Mouse (Mus musculus): ENCODE measurements at regions not wholly inside any gene's neighbourhood (a gene's known extent, or its start where the extent isn't known, plus 50 kb on each side); places are given as distances from the start of the nearest gene placed in this dataset.

GRCm38 (mm10) chr13:99739420-99739819 lies 161.5 kb downstream of the Cartpt start:
- Histone ChIP-seq H3K36me3 (replicated peaks; ENCODE audit: insufficient read depth, low read length) (no peaks in the 10 kb centered on the region), H3K27me3 (ENCODE audit: insufficient read depth, low read length) (no peaks in the 10 kb centered on the region), H3K4me3 (ENCODE audit: low read depth, low read length) (no peak overlapping the region), H3K27ac (ENCODE audit: low read depth) (no peak overlapping the region), H3K9ac (replicated peaks) (no peak overlapping the region), H3K4me1 (ENCODE audit: insufficient read depth) (no peaks in the 10 kb centered on the region), H3K4me2 (ENCODE audit: low read depth, low read length) (no peak overlapping the region), H3K9me3 (ENCODE audit: low read length) (no peaks in the 10 kb centered on the region)
- DNase-seq (no peak), ATAC-seq (no peak)
- 54% methylated on average over 1 of the region's 1 CpGs for WGBS (ENCODE audit: insufficient replicate concordance)
- TF ChIP-seq EP300 (IDR thresholded peaks at IDR 0.05; ENCODE audit: low read depth), result no peak

DNA sequence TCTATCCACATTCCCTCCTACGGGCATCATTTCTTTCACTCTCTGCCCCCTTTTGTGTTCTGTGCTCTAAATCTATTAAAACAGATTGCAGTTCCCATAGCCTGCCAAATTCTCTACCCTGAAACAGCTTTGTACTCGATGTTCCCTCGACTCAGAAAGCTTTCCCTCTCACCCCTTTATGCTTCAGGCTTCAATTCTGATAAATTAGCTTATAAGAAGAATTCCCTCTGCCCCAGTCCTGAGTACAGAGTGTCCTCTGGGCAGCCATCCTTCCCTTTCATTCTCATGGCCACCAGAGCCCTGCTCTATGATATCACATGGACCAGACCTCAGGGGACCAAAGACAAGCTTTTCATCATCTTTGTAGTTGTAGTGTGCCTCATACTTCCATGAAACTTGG lies 163.6 kb downstream of the Cartpt start:
- Histone ChIP-seq H3K9ac (replicated peaks) (no peak overlapping the region), H3K27me3 (ENCODE audit: insufficient read depth, low read length) (no peaks in the 10 kb centered on the region), H3K4me1 (ENCODE audit: insufficient read depth) (no peaks in the 10 kb centered on the region), H3K27ac (ENCODE audit: low read depth) (no peak overlapping the region), H3K4me3 (ENCODE audit: low read depth, low read length) (no peak overlapping the region), H3K4me2 (ENCODE audit: low read depth, low read length) (no peak overlapping the region), H3K36me3 (replicated peaks; ENCODE audit: insufficient read depth, low read length) (no peaks in the 10 kb centered on the region), H3K9me3 (ENCODE audit: low read length) (no peaks in the 10 kb centered on the region)
- DNase-seq, result no peak
- no peak for TF ChIP-seq CTCF (IDR thresholded peaks at IDR 0.05; ENCODE audit: low read depth)
- TF ChIP-seq EP300 (IDR thresholded peaks at IDR 0.05; ENCODE audit: low read depth), result no peak
- ATAC-seq, result no peak
- WGBS (ENCODE audit: insufficient replicate concordance), result 58% methylated on average over 3 of the region's 3 CpGs

- no peak overlapping the region for H3K27ac ChIP-seq (ENCODE audit: low read depth)
- H3K27me3 ChIP-seq (ENCODE audit: insufficient read depth, low read length), result no peaks in the 10 kb centered on the region
- TF ChIP-seq CTCF (IDR thresholded peaks at IDR 0.05; ENCODE audit: low read depth), result no peak
- no peak for TF ChIP-seq EP300 (IDR thresholded peaks at IDR 0.05; ENCODE audit: low read depth)
- WGBS (ENCODE audit: insufficient replicate concordance), result 56% methylated on average over 5 of the region's 5 CpGs
- DNase-seq (no peak), ATAC-seq (no peak)
- H3K36me3 ChIP-seq (replicated peaks; ENCODE audit: insufficient read depth, low read length), result no peaks in the 10 kb centered on the region
- no peak overlapping the region for H3K4me2 ChIP-seq (ENCODE audit: low read depth, low read length)
- no peaks in the 10 kb centered on the region for H3K9me3 ChIP-seq (ENCODE audit: low read length)
- no peak overlapping the region for H3K4me3 ChIP-seq (ENCODE audit: low read depth, low read length)
- no peak overlapping the region for H3K9ac ChIP-seq (replicated peaks)
- no peaks in the 10 kb centered on the region for H3K4me1 ChIP-seq (ENCODE audit: insufficient read depth)
Observed at GRCm38 (mm10) chr13:99729145-99729544, 171.7 kb downstream of the Cartpt start.

GRCm38 (mm10) chr13:99724245-99724644 lies 176.6 kb downstream of the Cartpt start:
- no peak for TF ChIP-seq EP300 (IDR thresholded peaks at IDR 0.05; ENCODE audit: low read depth)
- TF ChIP-seq CTCF (IDR thresholded peaks at IDR 0.05; ENCODE audit: low read depth), result no peak
- Histone ChIP-seq H3K9ac (replicated peaks) (no peak overlapping the region), H3K36me3 (replicated peaks; ENCODE audit: insufficient read depth, low read length) (no peaks in the 10 kb centered on the region), H3K4me3 (ENCODE audit: low read depth, low read length) (no peak overlapping the region), H3K4me1 (ENCODE audit: insufficient read depth) (no peaks in the 10 kb centered on the region), H3K4me2 (ENCODE audit: low read depth, low read length) (no peak overlapping the region), H3K9me3 (ENCODE audit: low read length) (no peaks in the 10 kb centered on the region), H3K27me3 (ENCODE audit: insufficient read depth, low read length) (no peaks in the 10 kb centered on the region), H3K27ac (ENCODE audit: low read depth) (no peak overlapping the region)
- DNase-seq (no peak), ATAC-seq (no peak)
- WGBS (ENCODE audit: insufficient replicate concordance), result 64% methylated on average over 7 of the region's 7 CpGs

- Histone ChIP-seq H3K36me3 (replicated peaks; ENCODE audit: insufficient read depth, low read length) (no peaks in the 10 kb centered on the region), H3K9me3 (ENCODE audit: low read length) (no peaks in the 10 kb centered on the region), H3K4me2 (ENCODE audit: low read depth, low read length) (no peak overlapping the region), H3K4me1 (ENCODE audit: insufficient read depth) (no peaks in the 10 kb centered on the region), H3K27me3 (ENCODE audit: insufficient read depth, low read length) (no peaks in the 10 kb centered on the region), H3K4me3 (ENCODE audit: low read depth, low read length) (no peak overlapping the region), H3K9ac (replicated peaks) (no peak overlapping the region), H3K27ac (ENCODE audit: low read depth) (no peak overlapping the region)
- TF ChIP-seq CTCF (IDR thresholded peaks at IDR 0.05; ENCODE audit: low read depth), result no peak
- no peak for TF ChIP-seq EP300 (IDR thresholded peaks at IDR 0.05; ENCODE audit: low read depth)
- DNase-seq, result no peak
- 80% methylated on average over 5 of the region's 5 CpGs for WGBS (ENCODE audit: insufficient replicate concordance)
- ATAC-seq, result no peak
Observed at GRCm38 (mm10) chr13:99723237-99723981, 177.5 kb downstream of the Cartpt start.

GRCm38 (mm10) chr13:99720566-99720965 lies 180.3 kb downstream of the Cartpt start:
- Histone ChIP-seq H3K9ac (replicated peaks) (no peak overlapping the region), H3K4me1 (ENCODE audit: insufficient read depth) (no peaks in the 10 kb centered on the region), H3K27ac (ENCODE audit: low read depth) (no peak overlapping the region), H3K9me3 (ENCODE audit: low read length) (no peaks in the 10 kb centered on the region), H3K36me3 (replicated peaks; ENCODE audit: insufficient read depth, low read length) (no peaks in the 10 kb centered on the region), H3K4me2 (ENCODE audit: low read depth, low read length) (no peak overlapping the region), H3K4me3 (ENCODE audit: low read depth, low read length) (no peak overlapping the region), H3K27me3 (ENCODE audit: insufficient read depth, low read length) (no peaks in the 10 kb centered on the region)
- 77% methylated on average over 3 of the region's 3 CpGs for WGBS (ENCODE audit: insufficient replicate concordance)
- ATAC-seq (no peak), DNase-seq (no peak)
- TF ChIP-seq EP300 (IDR thresholded peaks at IDR 0.05; ENCODE audit: low read depth) (no peak), CTCF (IDR thresholded peaks at IDR 0.05; ENCODE audit: low read depth) (no peak)

GRCm38 (mm10) chr13:99696559-99696890 lies 180.2 kb upstream of the Map1b start:
- no peak overlapping the region for H3K4me3 ChIP-seq (ENCODE audit: low read depth, low read length)
- ATAC-seq, result no peak
- H3K36me3 ChIP-seq (replicated peaks; ENCODE audit: insufficient read depth, low read length), result no peaks in the 10 kb centered on the region
- TF ChIP-seq EP300 (IDR thresholded peaks at IDR 0.05; ENCODE audit: low read depth) (no peak), CTCF (IDR thresholded peaks at IDR 0.05; ENCODE audit: low read depth) (no peak)
- no peak overlapping the region for H3K4me2 ChIP-seq (ENCODE audit: low read depth, low read length)
- no peaks in the 10 kb centered on the region for H3K9me3 ChIP-seq (ENCODE audit: low read length)
- H3K27me3 ChIP-seq (ENCODE audit: insufficient read depth, low read length), result no peaks in the 10 kb centered on the region
- no peak overlapping the region for H3K9ac ChIP-seq (replicated peaks)
- H3K4me1 ChIP-seq (ENCODE audit: insufficient read depth), result no peaks in the 10 kb centered on the region
- 45% methylated on average over 3 of the region's 3 CpGs for WGBS (ENCODE audit: insufficient replicate concordance)
- DNase-seq, result no peak
- H3K27ac ChIP-seq (ENCODE audit: low read depth), result no peak overlapping the region

All from liver, postnatal 0 days (tissue).